Mouse (Mus musculus): ENCODE data around the gene 9130019O22Rik.
A peak's percentile ranks its signal among the peaks of the same experiment; 100 is the strongest.

The 9130019O22Rik gene

GRCm38 (mm10) chr7:127375271-127376245 lies 11.4 kb downstream of the 9130019O22Rik start, which contains the start of gene Zfp747:
Gene Zfp747, minus strand, starts transcription at chr7:127376050.
- peak; percentile 99 for DNase-seq (ENCODE audit: low read depth, low spot score)

- DNase-seq (ENCODE audit: low read depth, low spot score), result peak; percentile 41
Observed at GRCm38 (mm10) chr7:127371870-127372269, 15.1 kb downstream of the 9130019O22Rik start.

GRCm38 (mm10) chr7:127371213-127371612 lies 15.8 kb downstream of the 9130019O22Rik start:
- no peak for DNase-seq (ENCODE audit: low read depth, low spot score)

GRCm38 (mm10) chr7:127366249-127366648 lies 20.7 kb downstream of the 9130019O22Rik start:
- no peak for DNase-seq (ENCODE audit: low read depth, low spot score)

- DNase-seq (ENCODE audit: low read depth, low spot score), result no peak
Observed at GRCm38 (mm10) chr7:127364166-127364565, 22.8 kb downstream of the 9130019O22Rik start.

GRCm38 (mm10) chr7:127363475-127363921 lies 23.5 kb downstream of the 9130019O22Rik start:
- no peak for DNase-seq (ENCODE audit: low read depth, low spot score)

GRCm38 (mm10) chr7:127362418-127362817 lies 24.5 kb downstream of the 9130019O22Rik start:
- peak; percentile 51 for DNase-seq (ENCODE audit: low read depth, low spot score)

GRCm38 (mm10) chr7:127361449-127361848 lies 25.5 kb downstream of the 9130019O22Rik start:
- DNase-seq (ENCODE audit: low read depth, low spot score), result no peak

- DNase-seq (ENCODE audit: low read depth, low spot score), result no peak
Observed at GRCm38 (mm10) chr7:127360265-127360664, 26.7 kb downstream of the 9130019O22Rik start.

- no peak for DNase-seq (ENCODE audit: low read depth, low spot score)
Observed at GRCm38 (mm10) chr7:127358472-127358871, 28.5 kb downstream of the 9130019O22Rik start.

- no peak for DNase-seq (ENCODE audit: low read depth, low spot score)
Observed at GRCm38 (mm10) chr7:127357871-127358270, 29.1 kb downstream of the 9130019O22Rik start.

GRCm38 (mm10) chr7:127355796-127356195 lies 31.2 kb downstream of the 9130019O22Rik start:
- no peak for DNase-seq (ENCODE audit: low read depth, low spot score)

- DNase-seq (ENCODE audit: low read depth, low spot score), result no peak
Observed at GRCm38 (mm10) chr7:127351230-127352004, 35.5 kb downstream of the 9130019O22Rik start.

GRCm38 (mm10) chr7:127346676-127347075 lies 40.3 kb downstream of the 9130019O22Rik start:
- DNase-seq (ENCODE audit: low read depth, low spot score), result peak; percentile 72

- DNase-seq (ENCODE audit: low read depth, low spot score), result peak; percentile 92
Observed at GRCm38 (mm10) chr7:127345512-127346325, 41.2 kb downstream of the 9130019O22Rik start, which contains the start of gene Zfp768. Gene Zfp768, minus strand, starts transcription at chr7:127345589.

- DNase-seq (ENCODE audit: low read depth, low spot score), result no peak
Observed at GRCm38 (mm10) chr7:127345092-127345491, 41.9 kb downstream of the 9130019O22Rik start.

- DNase-seq (ENCODE audit: low read depth, low spot score), result no peak
Observed at GRCm38 (mm10) chr7:127344371-127344770, 42.6 kb downstream of the 9130019O22Rik start.

- DNase-seq (ENCODE audit: low read depth, low spot score), result peak; percentile 19
Observed at GRCm38 (mm10) chr7:127343351-127344019, 43.5 kb downstream of the 9130019O22Rik start.

- DNase-seq (ENCODE audit: low read depth, low spot score), result no peak
Observed at GRCm38 (mm10) chr7:127342888-127343287, 44.1 kb downstream of the 9130019O22Rik start.

GRCm38 (mm10) chr7:127342332-127342731 lies 44.6 kb downstream of the 9130019O22Rik start:
- DNase-seq (ENCODE audit: low read depth, low spot score), result peak; percentile 51
